Comparison of ENCODE assay signal across 19 mouse cellular contexts in genomic region chr13:112582291-112582690, GRCm38 (mm10). TPM values are rescaled to one million over a fixed set of nuclear protein-coding genes. Genes with fewer than 3 reads are reported as not detected.
"Had no signal": no experiment of that assay in that cellular context is flagged by ENCODE, and none has a peak within 500 bp of the region (broad histone marks: within the 10 kb centered on the region; RNA-seq: fewer than 3 reads in every experiment).

No protein-coding gene starts in this region.

- H3K4me2 ChIP-seq: limb, embryonic 12.5 days; limb, embryonic 15.5 days; liver, embryonic 11.5 days; lung, embryonic 14.5 days; midbrain, embryonic 13.5 days had no signal

- H3K36me3 ChIP-seq: limb, embryonic 12.5 days; limb, embryonic 15.5 days; midbrain, embryonic 13.5 days had no signal

- H3K9ac ChIP-seq: limb, embryonic 12.5 days; limb, embryonic 15.5 days; liver, embryonic 14.5 days; liver, postnatal 0 days; lung, embryonic 14.5 days; midbrain, embryonic 13.5 days had no signal

- H3K4me3 ChIP-seq: limb, embryonic 12.5 days; limb, embryonic 15.5 days; midbrain, embryonic 13.5 days had no signal

- H3K27ac ChIP-seq: kidney, postnatal 0 days; limb, embryonic 12.5 days; limb, embryonic 15.5 days; liver, embryonic 14.5 days; macrophage; midbrain, embryonic 13.5 days; stomach, postnatal 0 days had no signal

- H3K9me3 ChIP-seq: limb, embryonic 12.5 days; limb, embryonic 15.5 days had no signal

- ATAC-seq: liver, postnatal 0 days; lung, postnatal 0 days; midbrain, embryonic 13.5 days; midbrain, embryonic 16.5 days had no signal

- H3K27me3 ChIP-seq: limb, embryonic 12.5 days; limb, embryonic 15.5 days; midbrain, embryonic 13.5 days had no signal

- DNase-seq: kidney, postnatal 25 days; layer of hippocampus, postnatal 36 days; left cerebral cortex, postnatal 4 days; liver, postnatal 0 days; lung, embryonic 14.5 days; thymus, adult 2 months; thymus, postnatal 14 days; thymus, postnatal 4 days had no signal

RNA-seq across cellular contexts. Expression of gene Il31ra, which starts 11.9 kb away (rescaled TPM):
- total RNA-seq: left cerebral cortex, postnatal 4 days had no signal
- polyA plus RNA-seq: limb, embryonic 12.5 days; lung, embryonic 14.5 days; lung, postnatal 0 days; macrophage; midbrain, embryonic 13.5 days; small intestine, adult 2 months had no signal
